Mouse (Mus musculus) bone marrow, adult 2 months (tissue): ENCODE measurements around the gene Timm8a2. TPM values are rescaled to one million over a fixed set of nuclear protein-coding genes. Genes with fewer than 3 reads are reported as not detected.

Source experiments
- H3K27ac ChIP-seq: fragments of 200-500 bp; 2 replicates; pipeline ENCODE4 v1.5.1; 2012; ENCODE audit warnings: low read depth, mild to moderate bottlenecking, control low read depth, inconsistent platforms, low read length; ENCODE audit not compliant: control insufficient read depth, poor library complexity, insufficient read depth
- H3K4me1 ChIP-seq: fragments of 200-500 bp; 2 replicates; pipeline ENCODE4 v1.6.1; 2011; ENCODE audit warnings: low read length; ENCODE audit not compliant: control insufficient read depth, insufficient read depth
- H3K4me3 ChIP-seq: fragments of 200-500 bp; replicated peaks from 2 replicates; pipeline ENCODE3; 2011; ENCODE audit warnings: mild to moderate bottlenecking, low read depth, low read length, control low read depth; ENCODE audit not compliant: control insufficient read depth
- CTCF ChIP-seq: fragments of 200-500 bp; IDR thresholded peaks from 2 replicates; pipeline ENCODE4 v1.5.1; 2011; ENCODE audit warnings: low read length, control low read depth; ENCODE audit not compliant: control insufficient read depth, insufficient read depth
- POLR2A ChIP-seq: fragments of 200-500 bp; IDR thresholded peaks from 2 replicates; pipeline ENCODE4 v1.6.1; 2011; ENCODE audit warnings: low read depth, mild to moderate bottlenecking, control low read depth, low read length, borderline replicate concordance; ENCODE audit not compliant: control insufficient read depth
- WGBS: fragments of 180-500 bp; shearing (Covaris S2); methylation state at CpG from one replicate; pipeline ENCODE4 v1.1.7; 2018; 5-methylcytosine and 5-hydroxymethylcytosine counted together
- polyA plus RNA-seq: library from polyadenylated mRNA; stranded (reverse); fragments of >200 nt; gene quantifications from 2 replicates; pipeline ENCODE4 v1.2.4, GENCODE M21; 2011; ENCODE audit warnings: low replicate concordance; ENCODE audit not compliant: missing spikeins, insufficient read depth, insufficient read length

Gene Timm8a2
- polyA plus RNA-seq = not detected in 2 replicates

- Histone ChIP-seq H3K27ac (no peak within 1 kb of the TSS), H3K4me1 (peaks cover 4% of the 10 kb centered on the region), H3K4me3 (no peak within 1 kb of the TSS)
- TF ChIP-seq CTCF (no peak), POLR2A (no peak)
- WGBS = 93% methylated on average over 13 of the region's 13 CpGs
Measured at GRCm38 (mm10) chr14:122034451-122034850, at the start of gene Timm8a2. Gene Timm8a2 (plus strand): TSS chr14:122034674.

GRCm38 (mm10) chr14:121985477-121985876 is 49.0 kb upstream of the Timm8a2 start:
- TF ChIP-seq CTCF = no peak
- TF ChIP-seq POLR2A = no peak
- Histone ChIP-seq H3K4me3 (no peak overlapping the region), H3K27ac (no peak overlapping the region), H3K4me1 (peaks cover 9% of the 10 kb centered on the region; the same call in 1 of the 2 replicates)
- WGBS = 12% methylated on average over 3 of the region's 3 CpGs

GRCm38 (mm10) chr14:121986028-121986427 is 48.4 kb upstream of the Timm8a2 start:
- WGBS = 64% methylated on average over 6 of the region's 6 CpGs
- TF ChIP-seq POLR2A = no peak
- TF ChIP-seq CTCF = no peak
- Histone ChIP-seq H3K4me3 (no peak overlapping the region), H3K4me1 (peaks cover 9% of the 10 kb centered on the region; the same call in 1 of the 2 replicates), H3K27ac (no peak overlapping the region)

GRCm38 (mm10) chr14:121987287-121987686 is 47.2 kb upstream of the Timm8a2 start:
- no peak for TF ChIP-seq POLR2A
- TF ChIP-seq CTCF = no peak
- WGBS = 57% methylated on average over 1 of the region's 1 CpGs
- no peak overlapping the region for H3K27ac ChIP-seq
- H3K4me1 ChIP-seq = peaks cover 10% of the 10 kb centered on the region
- no peak overlapping the region for H3K4me3 ChIP-seq

GRCm38 (mm10) chr14:121987691-121988090 is 46.8 kb upstream of the Timm8a2 start:
- WGBS = 71% methylated on average over 4 of the region's 4 CpGs
- H3K4me1 ChIP-seq = peaks cover 13% of the 10 kb centered on the region
- TF ChIP-seq POLR2A (no peak), CTCF (no peak)

GRCm38 (mm10) chr14:121989331-121989730 is 45.1 kb upstream of the Timm8a2 start:
- H3K4me3 ChIP-seq = no peak overlapping the region
- H3K4me1 ChIP-seq = peaks cover 11% of the 10 kb centered on the region
- WGBS = 93% methylated on average over 3 of the region's 3 CpGs
- TF ChIP-seq CTCF (no peak), POLR2A (no peak)
- no peak overlapping the region for H3K27ac ChIP-seq

More at GRCm38 (mm10) chr14:121987691-121988090, 46.8 kb upstream of the Timm8a2 start:
- Histone ChIP-seq H3K27ac (no peak overlapping the region), H3K4me3 (no peak overlapping the region)

- 88% methylated on average over 3 of the region's 3 CpGs for WGBS
- H3K27ac ChIP-seq = no peak overlapping the region
- peaks cover 12% of the 10 kb centered on the region for H3K4me1 ChIP-seq
- H3K4me3 ChIP-seq = no peak overlapping the region
- TF ChIP-seq POLR2A (no peak), CTCF (no peak)
Measured at GRCm38 (mm10) chr14:121989869-121990268, 44.6 kb upstream of the Timm8a2 start.

- no peak overlapping the region for H3K4me3 ChIP-seq
- peaks cover 15% of the 10 kb centered on the region for H3K4me1 ChIP-seq
- 74% methylated on average over 6 of the region's 6 CpGs for WGBS
- no peak overlapping the region for H3K27ac ChIP-seq
- TF ChIP-seq POLR2A (no peak), CTCF (no peak)
Measured at GRCm38 (mm10) chr14:121990897-121991296, 43.6 kb upstream of the Timm8a2 start.

- no peak for TF ChIP-seq CTCF
- no peak for TF ChIP-seq POLR2A
- Histone ChIP-seq H3K4me1 (peaks cover 14% of the 10 kb centered on the region), H3K4me3 (no peak overlapping the region), H3K27ac (peak overlapping the region; percentile 43)
Measured at GRCm38 (mm10) chr14:121991921-121992320, 42.6 kb upstream of the Timm8a2 start.
